Mouse (Mus musculus) neural tube, embryonic 14.5 days (tissue): ENCODE measurements around the gene Rbm33. TPM values are rescaled to one million over a fixed set of nuclear protein-coding genes. Genes with fewer than 3 reads are reported as not detected.

Experiments used
- ATAC-seq: fragments of 200-750 bp; cut with Nextera tagmentation; 2 replicates; pipeline ENCODE4 v1.8.0; 2017; ENCODE audit warnings: low read depth, mild to moderate bottlenecking, moderate TSS enrichment, moderate library complexity
- H3K27ac ChIP-seq: fragments of 300-500 bp; sonication (generic); 2 replicates; pipeline ENCODE4 v1.5.1; 2014; ENCODE audit warnings: low read depth, mild to moderate bottlenecking, control low read depth, low read length, moderate library complexity, mixed read lengths
- H3K27me3 ChIP-seq: fragments of 300-500 bp; sonication (generic); 2 replicates; pipeline ENCODE4 v1.6.1; 2014; ENCODE audit warnings: low read length; ENCODE audit not compliant: control insufficient read depth, insufficient read depth
- H3K36me3 ChIP-seq: fragments of 300-500 bp; sonication (generic); 2 replicates; pipeline ENCODE4 v1.6.1; 2014; ENCODE audit warnings: low read length, mixed read lengths; ENCODE audit not compliant: control insufficient read depth, insufficient read depth
- H3K4me1 ChIP-seq: fragments of 300-500 bp; sonication (generic); 2 replicates; pipeline ENCODE4 v1.6.1; 2014; ENCODE audit warnings: low read length; ENCODE audit not compliant: control insufficient read depth, insufficient read depth
- H3K4me2 ChIP-seq: fragments of 300-500 bp; sonication (generic); 2 replicates; pipeline ENCODE4 v1.6.1; 2014; ENCODE audit warnings: mild to moderate bottlenecking, low read depth, low read length, control low read depth
- H3K4me3 ChIP-seq: fragments of 300-500 bp; sonication (generic); 2 replicates; pipeline ENCODE4 v1.5.1; 2014; ENCODE audit warnings: low read depth, low read length, control low read depth, mixed read lengths
- H3K9ac ChIP-seq: fragments of 300-500 bp; sonication (generic); replicated peaks from 2 replicates; pipeline ENCODE4 v1.6.1; 2014; ENCODE audit warnings: low read depth, mild to moderate bottlenecking, control low read depth, low read length, mixed read lengths
- H3K9me3 ChIP-seq: fragments of 300-500 bp; sonication (generic); 2 replicates; pipeline ENCODE4 v1.6.1; 2016; ENCODE audit warnings: low read length; ENCODE audit not compliant: control insufficient read depth
- WGBS: fragments of 180-500 bp; shearing (Covaris S2); extraction: QIAGEN DNeasy Blood & Tissue Kit; methylation state at CpG from one replicate; pipeline ENCODE4 v1.1.7; 2014; 5-methylcytosine and 5-hydroxymethylcytosine counted together
- polyA plus RNA-seq: library from polyadenylated mRNA; unstranded; fragments of >200 nt; fragmentation: Nextera tagmentation; extraction: Ambion mirVana; gene quantifications from 2 replicates; pipeline ENCODE4 v1.2.1, GENCODE M21; 2014

The Rbm33 gene
- polyA plus RNA-seq, 1 experiment from 2014 or later = 26.6 TPM

- no peak overlapping the region for H3K4me2 ChIP-seq
- H3K4me3 ChIP-seq = no peak overlapping the region
- no peak for ATAC-seq
- no peak overlapping the region for H3K27ac ChIP-seq
- H3K9me3 ChIP-seq = no peaks in the 10 kb centered on the region
- no peaks in the 10 kb centered on the region for H3K27me3 ChIP-seq
- H3K36me3 ChIP-seq = peaks cover 36% of the 10 kb centered on the region; the same call in 1 of the 2 replicates
- H3K9ac ChIP-seq = no peak overlapping the region
- H3K4me1 ChIP-seq = no peaks in the 10 kb centered on the region
Observed at GRCm38 (mm10) chr5:28355614-28356013, 38.7 kb downstream of the Rbm33 start.

- no peak overlapping the region for H3K27ac ChIP-seq
- H3K4me3 ChIP-seq = no peak overlapping the region
- no peak overlapping the region for H3K9ac ChIP-seq
- no peaks in the 10 kb centered on the region for H3K9me3 ChIP-seq
- no peak overlapping the region for H3K4me2 ChIP-seq
- H3K4me1 ChIP-seq = no peaks in the 10 kb centered on the region
- peaks cover 55% of the 10 kb centered on the region for H3K36me3 ChIP-seq
- WGBS = 83% methylated on average over 2 of the region's 2 CpGs
- H3K27me3 ChIP-seq = no peaks in the 10 kb centered on the region
- no peak for ATAC-seq
Observed at GRCm38 (mm10) chr5:28360745-28361144, 43.8 kb downstream of the Rbm33 start.

GRCm38 (mm10) chr5:28368056-28368455 lies 51.1 kb downstream of the Rbm33 start:
- Histone ChIP-seq H3K27me3 (no peaks in the 10 kb centered on the region), H3K9ac (no peak overlapping the region), H3K4me1 (no peaks in the 10 kb centered on the region), H3K4me2 (no peak overlapping the region), H3K9me3 (no peaks in the 10 kb centered on the region), H3K36me3 (peaks cover 26% of the 10 kb centered on the region), H3K27ac (no peak overlapping the region), H3K4me3 (no peak overlapping the region)
- peak; percentile 68; the same call in 1 of the 2 replicates for ATAC-seq
- WGBS = 35% methylated on average over 2 of the region's 2 CpGs

DNA sequence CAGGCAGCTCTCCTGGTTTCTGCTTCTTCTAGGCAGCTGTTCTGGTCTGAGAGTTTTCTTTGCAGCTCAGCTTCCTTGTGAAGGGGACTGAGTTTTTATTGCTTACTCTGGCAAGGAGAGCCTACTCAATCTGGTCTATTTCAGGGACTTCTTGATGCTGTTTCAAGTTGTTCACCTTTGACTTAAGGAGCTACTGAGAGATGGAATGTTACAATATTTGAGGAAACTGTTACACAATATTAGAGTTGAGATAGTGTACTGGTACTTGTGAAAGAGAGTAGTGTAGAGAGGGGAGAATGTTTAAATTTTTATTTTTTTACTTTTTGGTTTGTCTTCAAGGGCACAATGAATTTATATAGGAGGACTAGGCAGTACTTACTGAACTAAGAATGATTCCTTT lies 53.9 kb downstream of the Rbm33 start:
- 0 out of 2 replicates have a peak, but pooled peaks cover 3% of the 10 kb centered on the region for H3K36me3 ChIP-seq
- H3K9me3 ChIP-seq = no peaks in the 10 kb centered on the region
- no peaks in the 10 kb centered on the region for H3K27me3 ChIP-seq
- no peak overlapping the region for H3K9ac ChIP-seq
- peaks cover 4% of the 10 kb centered on the region; the same call in 1 of the 2 replicates for H3K4me1 ChIP-seq
- H3K4me2 ChIP-seq = no peak overlapping the region
- H3K4me3 ChIP-seq = no peak overlapping the region
- H3K27ac ChIP-seq = no peak overlapping the region
- no peak for ATAC-seq

DNA sequence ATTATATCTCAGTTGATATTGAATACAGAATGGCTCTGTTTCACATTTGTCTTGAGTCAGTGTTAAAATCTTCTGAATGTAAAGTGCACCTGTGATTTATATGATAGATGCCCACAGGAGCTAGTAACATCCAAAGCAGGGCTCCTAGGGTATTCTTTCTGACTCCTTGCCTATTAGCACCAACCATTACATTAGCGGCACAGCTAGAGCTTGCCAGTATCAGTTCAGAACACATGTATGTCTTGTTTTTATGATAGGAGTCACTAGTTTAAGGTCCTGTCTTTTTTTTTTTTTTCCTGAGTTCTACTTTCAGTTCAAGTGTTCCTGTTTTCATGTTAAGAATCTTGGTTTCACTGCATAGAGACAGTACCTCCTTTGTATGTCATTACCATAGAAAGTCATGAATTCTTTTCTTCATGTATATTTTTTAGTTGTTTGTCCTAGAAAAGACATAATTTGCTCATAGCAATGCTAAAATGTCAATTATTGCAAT lies 55.3 kb downstream of the Rbm33 start:
- H3K9me3 ChIP-seq = no peaks in the 10 kb centered on the region
- no peaks in the 10 kb centered on the region for H3K27me3 ChIP-seq
- WGBS = 73% methylated on average over 1 of the region's 1 CpGs
- H3K36me3 ChIP-seq = 0 out of 2 replicates have a peak, but pooled peaks cover 3% of the 10 kb centered on the region
- H3K9ac ChIP-seq = no peak overlapping the region
- peaks cover 4% of the 10 kb centered on the region; the same call in 1 of the 2 replicates for H3K4me1 ChIP-seq
- no peak overlapping the region for H3K4me3 ChIP-seq
- no peak overlapping the region for H3K4me2 ChIP-seq
- H3K27ac ChIP-seq = no peak overlapping the region
- ATAC-seq = no peak

DNA sequence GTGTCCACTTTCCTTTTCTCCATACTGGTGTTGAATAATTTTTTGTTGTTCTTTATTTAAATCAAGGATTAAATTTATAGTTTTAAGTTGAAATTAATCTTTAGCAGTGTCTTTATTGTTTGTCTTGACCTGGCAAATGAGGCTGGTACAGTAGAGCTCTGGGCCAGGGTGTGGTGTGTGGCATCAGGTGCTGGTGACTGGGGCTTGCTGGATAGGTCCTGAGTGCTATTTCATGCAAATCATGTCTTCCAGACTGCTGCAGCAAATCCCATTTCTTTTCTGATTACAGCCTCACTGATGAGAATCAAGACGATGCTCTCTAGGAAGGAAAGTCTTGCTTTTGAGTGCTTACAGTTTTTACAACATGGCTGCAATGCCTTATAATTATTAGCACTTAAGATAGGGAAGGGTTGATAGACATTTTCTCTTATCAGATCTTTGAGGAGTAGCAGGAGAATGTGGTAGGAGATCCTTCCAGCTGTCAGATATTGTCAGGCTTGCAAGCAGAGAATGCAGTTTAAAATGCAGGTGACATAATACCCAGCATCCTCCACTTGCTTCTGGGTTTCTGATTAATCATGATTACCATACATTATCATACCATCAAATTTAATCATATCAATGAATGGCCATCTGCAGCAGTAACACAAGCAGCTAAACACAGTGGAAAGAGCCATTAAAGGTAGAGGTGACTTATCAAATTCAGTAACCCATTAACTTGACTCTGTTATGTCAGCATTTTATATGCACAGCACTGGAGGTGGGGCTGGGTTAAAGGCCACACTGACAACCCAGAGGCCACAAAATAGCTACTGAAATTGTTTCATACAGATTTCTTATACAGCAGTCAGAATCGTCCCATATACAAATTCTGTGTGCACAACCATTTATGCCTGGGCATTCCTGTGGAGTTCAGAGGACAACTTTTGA lies 56.8 kb downstream of the Rbm33 start:
- no peak overlapping the region for H3K9ac ChIP-seq
- no peak overlapping the region for H3K4me2 ChIP-seq
- H3K36me3 ChIP-seq = 0 out of 2 replicates have a peak, but pooled peaks cover 3% of the 10 kb centered on the region
- peaks cover 4% of the 10 kb centered on the region; the same call in 1 of the 2 replicates for H3K4me1 ChIP-seq
- WGBS = 79% methylated on average over 2 of the region's 2 CpGs
- no peaks in the 10 kb centered on the region for H3K27me3 ChIP-seq
- no peak overlapping the region for H3K4me3 ChIP-seq
- no peak for ATAC-seq
- no peaks in the 10 kb centered on the region for H3K9me3 ChIP-seq
- H3K27ac ChIP-seq = no peak overlapping the region

GRCm38 (mm10) chr5:28377299-28377698 lies 60.4 kb downstream of the Rbm33 start:
- H3K27ac ChIP-seq = no peak overlapping the region
- H3K4me2 ChIP-seq = no peak overlapping the region
- H3K27me3 ChIP-seq = no peaks in the 10 kb centered on the region
- ATAC-seq = no peak
- no peak overlapping the region for H3K4me3 ChIP-seq
- H3K9ac ChIP-seq = no peak overlapping the region
- no peaks in the 10 kb centered on the region for H3K36me3 ChIP-seq
- H3K9me3 ChIP-seq = no peaks in the 10 kb centered on the region
- peaks cover 4% of the 10 kb centered on the region; the same call in 1 of the 2 replicates for H3K4me1 ChIP-seq

GRCm38 (mm10) chr5:28382289-28382688 lies 65.4 kb downstream of the Rbm33 start:
- Histone ChIP-seq H3K4me3 (no peak overlapping the region), H3K36me3 (peaks cover 10% of the 10 kb centered on the region), H3K27ac (no peak overlapping the region), H3K4me1 (no peaks in the 10 kb centered on the region), H3K4me2 (no peak overlapping the region), H3K27me3 (no peaks in the 10 kb centered on the region), H3K9ac (no peak overlapping the region), H3K9me3 (no peaks in the 10 kb centered on the region)
- ATAC-seq = no peak
- 95% methylated on average over 1 of the region's 1 CpGs for WGBS

- Histone ChIP-seq H3K4me1 (no peaks in the 10 kb centered on the region), H3K27ac (no peak overlapping the region), H3K27me3 (no peaks in the 10 kb centered on the region), H3K9me3 (no peaks in the 10 kb centered on the region), H3K9ac (no peak overlapping the region), H3K4me2 (no peak overlapping the region), H3K36me3 (peaks cover 45% of the 10 kb centered on the region), H3K4me3 (no peak overlapping the region)
- 97% methylated on average over 3 of the region's 3 CpGs for WGBS
- no peak for ATAC-seq
Observed at GRCm38 (mm10) chr5:28386783-28387182, 69.9 kb downstream of the Rbm33 start.
